8 mouse cellular contexts compared by ENCODE assay signal in genomic region chr10:61382281-61382731, GRCm38 (mm10). TPM values are rescaled to one million over a fixed set of nuclear protein-coding genes. Genes with fewer than 3 reads are reported as not detected.
DNase-seq lines count a peak whose midpoint lies in the region; ATAC-seq and TF ChIP-seq lines count a peak whose summit lies in the region.

No protein-coding gene starts in this region.

- ATAC-seq in forebrain, embryonic 11.5 days (replicated peaks; ENCODE audit: low FRiP score) = no peak
- no peak for ATAC-seq in limb, embryonic 12.5 days (ENCODE audit: insufficient number of reproducible peaks, insufficient read depth, low FRiP score, low TSS enrichment, low read depth)
- ATAC-seq in neural tube, embryonic 12.5 days (ENCODE audit: low FRiP score, low read depth) = 0 out of 2 replicates have a peak, but pooled peaks have one; percentile 14

- no peak for TF ChIP-seq CTCF in cerebellum, adult 2 months (IDR thresholded peaks at IDR 0.05; ENCODE audit: borderline replicate concordance, insufficient read depth, low read depth, low read length)
- TF ChIP-seq CTCF in C2C12 (IDR thresholded peaks at IDR 0.05; ENCODE audit: control insufficient read depth, insufficient read depth, insufficient read length) = no peak

- peaks cover 3% of the 10 kb centered on the region for H3K36me3 ChIP-seq in C2C12 (ENCODE audit: control insufficient read depth, insufficient read depth)
- no peaks in the 10 kb centered on the region for H3K36me3 ChIP-seq in forebrain, embryonic 11.5 days (ENCODE audit: control insufficient read depth, insufficient read depth, low read length)
- H3K36me3 ChIP-seq in limb, embryonic 12.5 days = no peaks in the 10 kb centered on the region
- H3K36me3 ChIP-seq in neural tube, embryonic 12.5 days = no peaks in the 10 kb centered on the region; the same call in 1 of the 2 replicates

- peak overlapping the region; percentile 15 for H3ac ChIP-seq in C2C12 (ENCODE audit: control insufficient read depth, insufficient read length, low read depth)

- peak in 1 of 2 experiments; percentile 29 for DNase-seq in cerebellum, adult 2 months
- DNase-seq in cerebellum, adult 11 months = no peak
- DNase-seq in forebrain, embryonic 11.5 days (ENCODE audit: low spot score) = no peak
- DNase-seq in urinary bladder, postnatal 10 days (ENCODE audit: low spot score) = no peak
- DNase-seq in left cerebral cortex, adult 11 months (ENCODE audit: low spot score) = no peak

- peak overlapping the region; percentile 77 for H3K9ac ChIP-seq in forebrain, embryonic 11.5 days (ENCODE audit: low read length)
- H3K9ac ChIP-seq in limb, embryonic 12.5 days (replicated peaks) = peak overlapping the region; percentile 73; the same call in 1 of the 2 replicates
- H3K9ac ChIP-seq in neural tube, embryonic 12.5 days = peak overlapping the region; percentile 74

- H3K9me3 ChIP-seq in forebrain, embryonic 11.5 days (ENCODE audit: control insufficient read depth, low read length) = no peaks in the 10 kb centered on the region
- H3K9me3 ChIP-seq in limb, embryonic 12.5 days = no peaks in the 10 kb centered on the region
- H3K9me3 ChIP-seq in neural tube, embryonic 12.5 days = no peaks in the 10 kb centered on the region

- WGBS in cerebellum, adult 2 months = 16% methylated on average over 8 of the region's 8 CpGs
- 0% methylated on average over 8 of the region's 8 CpGs for WGBS in forebrain, embryonic 11.5 days
- WGBS in limb, embryonic 12.5 days = 1% methylated on average over 8 of the region's 8 CpGs
- WGBS in neural tube, embryonic 12.5 days = 0% methylated on average over 8 of the region's 8 CpGs

- no peaks in the 10 kb centered on the region for H3K79me2 ChIP-seq in C2C12 (ENCODE audit: control insufficient read depth, insufficient read depth)

- H3K4me2 ChIP-seq in forebrain, embryonic 11.5 days (ENCODE audit: low read depth, low read length, severe bottlenecking) = peak overlapping the region; percentile 97
- H3K4me2 ChIP-seq in limb, embryonic 12.5 days = peak overlapping the region; percentile 93
- H3K4me2 ChIP-seq in neural tube, embryonic 12.5 days (replicated peaks) = peak overlapping the region; percentile 75

- peak overlapping the region; percentile 92 for H3K4me3 ChIP-seq in cerebellum, adult 2 months (replicated peaks; ENCODE audit: insufficient read depth, low read depth, low read length)
- H3K4me3 ChIP-seq in C2C12 (ENCODE audit: insufficient read depth, poor library complexity, severe bottlenecking) = peak overlapping the region; percentile 48
- peak overlapping the region; percentile 53 for H3K4me3 ChIP-seq in forebrain, embryonic 11.5 days (ENCODE audit: low read depth, low read length)
- H3K4me3 ChIP-seq in limb, embryonic 12.5 days (replicated peaks) = peak overlapping the region; percentile 63
- H3K4me3 ChIP-seq in neural tube, embryonic 12.5 days = peak overlapping the region; percentile 49

- no peak overlapping the region for H3K27ac ChIP-seq in cerebellum, adult 2 months (ENCODE audit: insufficient read depth, low read length)
- no peak overlapping the region for H3K27ac ChIP-seq in forebrain, embryonic 11.5 days (ENCODE audit: low read depth, low read length)
- 0 out of 2 replicates have a peak overlapping the region, but pooled peaks have one; percentile 3 for H3K27ac ChIP-seq in limb, embryonic 12.5 days
- no peak overlapping the region for H3K27ac ChIP-seq in neural tube, embryonic 12.5 days

- no peaks in the 10 kb centered on the region for H3K27me3 ChIP-seq in cerebellum, adult 2 months (ENCODE audit: control insufficient read depth, insufficient read depth, low read length)
- no peaks in the 10 kb centered on the region for H3K27me3 ChIP-seq in C2C12 (ENCODE audit: control insufficient read depth, insufficient read depth, insufficient read length)
- H3K27me3 ChIP-seq in forebrain, embryonic 11.5 days (ENCODE audit: control insufficient read depth, insufficient read depth, low read length) = no peaks in the 10 kb centered on the region; the same call in 1 of the 2 replicates
- H3K27me3 ChIP-seq in limb, embryonic 12.5 days = peaks cover 19% of the 10 kb centered on the region; the same call in 1 of the 2 replicates
- peaks cover 6% of the 10 kb centered on the region; the same call in 1 of the 2 replicates for H3K27me3 ChIP-seq in neural tube, embryonic 12.5 days (replicated peaks)

- peaks cover 22% of the 10 kb centered on the region for H3K4me1 ChIP-seq in cerebellum, adult 2 months (ENCODE audit: control insufficient read depth, insufficient read depth, low read length)
- peaks cover 9% of the 10 kb centered on the region; the same call in 1 of the 2 replicates for H3K4me1 ChIP-seq in forebrain, embryonic 11.5 days (replicated peaks; ENCODE audit: control insufficient read depth, insufficient read depth, low read length)
- peaks cover 40% of the 10 kb centered on the region for H3K4me1 ChIP-seq in limb, embryonic 12.5 days (replicated peaks)
- H3K4me1 ChIP-seq in neural tube, embryonic 12.5 days = peaks cover 42% of the 10 kb centered on the region

- TF ChIP-seq POLR2A in cerebellum, adult 2 months (IDR thresholded peaks at IDR 0.05; ENCODE audit: borderline replicate concordance, insufficient read depth, low read length) = no peak

- H3K79me3 ChIP-seq in C2C12 (ENCODE audit: low read depth) = no peaks in the 10 kb centered on the region

TF ChIP-seq in C2C12, 6 proteins besides CTCF, POLR2A, EP300 and RAD21:
- no peak for TF ChIP-seq MYOG (IDR thresholded peaks at IDR 0.05; ENCODE audit: control insufficient read depth, extremely low read depth, insufficient read length)
- peak; percentile 24 for TF ChIP-seq CEBPB (IDR thresholded peaks at IDR 0.05; ENCODE audit: low read depth)

RNA-seq across cellular contexts. Expression of gene Pald1, which starts 1.0 kb away (rescaled TPM):
- 15.5 and 15.6 TPM in 2 replicates for polyA plus RNA-seq in cerebellum, adult 2 months (2012; rRNA removed)
- 8.9 TPM for polyA plus RNA-seq in C2C12 (2012; fragmentation: generic; extraction: Trizol)
- polyA plus RNA-seq in forebrain, embryonic 11.5 days (2014; fragmentation: Nextera tagmentation; extraction: Ambion mirVana) = 21.3 and 22.9 TPM in 2 replicates
- polyA plus RNA-seq in limb, embryonic 12.5 days (2016; fragmentation: Nextera tagmentation; extraction: Ambion mirVana) = 25.3 and 25.8 TPM in 2 replicates
- polyA plus RNA-seq in neural tube, embryonic 12.5 days (2016; fragmentation: Nextera tagmentation; extraction: Ambion mirVana) = 32.8 and 34.8 TPM in 2 replicates

RNA-seq across cellular contexts. Expression of gene Nodal, which starts 35.5 kb away (rescaled TPM):
- 0.68 and 0.97 TPM in 2 replicates for polyA plus RNA-seq in cerebellum, adult 2 months (2012; rRNA removed)
- polyA plus RNA-seq in C2C12 (2012; fragmentation: generic; extraction: Trizol) = not detected
- polyA plus RNA-seq in forebrain, embryonic 11.5 days (2014; fragmentation: Nextera tagmentation; extraction: Ambion mirVana) = not detected in 2 replicates
- 0.26 TPM in 1 of 2 replicates, not detected in the other for polyA plus RNA-seq in limb, embryonic 12.5 days (2016; fragmentation: Nextera tagmentation; extraction: Ambion mirVana)
- polyA plus RNA-seq in neural tube, embryonic 12.5 days (2016; fragmentation: Nextera tagmentation; extraction: Ambion mirVana) = 0.13 TPM in 1 of 2 replicates, not detected in the other
